Mouse (Mus musculus) E14TG2a.4 (cell line): ENCODE measurements around the gene Hspa8.

Experiments
- CTCF ChIP-seq: conservative IDR thresholded peaks from 2 replicates; pipeline ENCODE4 v1.5.1; 2014; ENCODE audit warnings: low read length
- NANOG ChIP-seq: IDR thresholded peaks from 2 replicates; pipeline ENCODE4 v1.6.1; 2014; ENCODE audit warnings: borderline replicate concordance, low read length, mixed read lengths
- POU5F1 ChIP-seq: IDR thresholded peaks from 2 replicates; pipeline ENCODE4 v1.6.1; 2014; ENCODE audit warnings: low read length, borderline replicate concordance

DNA sequence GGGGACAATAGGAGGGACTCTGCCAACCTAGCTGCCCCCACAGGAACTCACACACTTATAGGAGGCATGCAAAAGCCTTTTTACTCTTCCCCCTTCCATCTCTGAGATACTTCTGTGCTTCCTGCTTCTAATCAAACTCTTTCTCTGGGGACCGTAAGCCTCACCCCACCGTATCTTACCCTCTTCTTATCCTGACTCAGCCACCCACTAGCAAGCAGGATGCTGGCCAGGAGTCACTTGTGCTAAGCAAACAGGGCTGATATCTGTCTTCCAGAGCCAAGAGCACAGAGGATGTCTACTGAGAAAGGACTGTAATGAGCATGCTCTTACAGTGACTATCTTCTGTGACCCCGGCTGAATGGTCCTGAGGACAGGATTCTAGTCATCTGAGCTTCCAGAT lies 38.9 kb downstream of the Hspa8 start:
- TF ChIP-seq CTCF (no peak), POU5F1 (no peak), NANOG (no peak)
